Mouse (Mus musculus) liver, embryonic 15.5 days (tissue): ENCODE data around the gene Rbms3. TPM values are rescaled to one million over a fixed set of nuclear protein-coding genes. Genes with fewer than 3 reads are reported as not detected.

Source experiments
- ATAC-seq: fragments of 200-750 bp; cut with Nextera tagmentation; 2 replicates; pipeline ENCODE4 v1.8.0; 2017; ENCODE audit warnings: moderate number of reproducible peaks, mild to moderate bottlenecking, moderate library complexity; ENCODE audit not compliant: insufficient read depth
- H3K27ac ChIP-seq: fragments of 300-500 bp; sonication (generic); replicated peaks from 2 replicates; pipeline ENCODE4 v1.5.1; 2015; ENCODE audit warnings: mild to moderate bottlenecking, inconsistent platforms
- H3K27me3 ChIP-seq: fragments of 300-500 bp; sonication (generic); 2 replicates; pipeline ENCODE4 v1.6.1; 2015; ENCODE audit warnings: mild to moderate bottlenecking, inconsistent platforms
- H3K36me3 ChIP-seq: fragments of 300-500 bp; sonication (generic); replicated peaks from 2 replicates; pipeline ENCODE4 v1.6.1; 2015; ENCODE audit warnings: moderate library complexity, mild to moderate bottlenecking, inconsistent platforms
- H3K4me1 ChIP-seq: fragments of 300-500 bp; sonication (generic); replicated peaks from 2 replicates; pipeline ENCODE4 v1.6.1; 2015; ENCODE audit warnings: inconsistent platforms
- H3K4me2 ChIP-seq: fragments of 300-500 bp; sonication (generic); 2 replicates; pipeline ENCODE4 v1.6.1; 2015; ENCODE audit warnings: moderate library complexity, mild to moderate bottlenecking, inconsistent platforms
- H3K4me3 ChIP-seq: fragments of 300-500 bp; sonication (generic); replicated peaks from 2 replicates; pipeline ENCODE4 v1.5.1; 2015; ENCODE audit warnings: mild to moderate bottlenecking, inconsistent platforms
- H3K9ac ChIP-seq: fragments of 300-500 bp; sonication (generic); 2 replicates; pipeline ENCODE4 v1.6.1; 2015; ENCODE audit warnings: moderate library complexity, mild to moderate bottlenecking, inconsistent platforms
- H3K9me3 ChIP-seq: fragments of 300-500 bp; sonication (generic); replicated peaks from 2 replicates; pipeline ENCODE4 v1.6.1; 2016; ENCODE audit warnings: inconsistent platforms
- WGBS: fragments of 180-500 bp; shearing (Covaris S2); methylation state at CpG from one replicate; pipeline ENCODE4 v1.1.7; 2015; ENCODE audit warnings: mixed read lengths; ENCODE audit not compliant: insufficient replicate concordance; 5-methylcytosine and 5-hydroxymethylcytosine counted together
- polyA plus RNA-seq: library from polyadenylated mRNA; unstranded; fragments of >200 nt; fragmentation: Nextera tagmentation; extraction: Ambion mirVana; gene quantifications from 2 replicates; pipeline ENCODE4 v1.2.1, GENCODE M21; 2015

Rbms3 gene
- polyA plus RNA-seq, 1 experiment from 2014 or later = 3.0 TPM

GRCm38 (mm10) chr9:117093551-117093950 lies 536.2 kb downstream of the Rbms3 start:
- H3K36me3 ChIP-seq = no peaks in the 10 kb centered on the region
- H3K27ac ChIP-seq = no peak overlapping the region
- no peak overlapping the region for H3K9ac ChIP-seq
- H3K4me1 ChIP-seq = no peaks in the 10 kb centered on the region
- H3K9me3 ChIP-seq = no peaks in the 10 kb centered on the region
- no peak for ATAC-seq
- no peak overlapping the region for H3K4me3 ChIP-seq
- no peaks in the 10 kb centered on the region for H3K27me3 ChIP-seq
- 63% methylated on average over 6 of the region's 6 CpGs for WGBS
- H3K4me2 ChIP-seq = no peak overlapping the region

- Histone ChIP-seq H3K27ac (no peak overlapping the region), H3K36me3 (no peaks in the 10 kb centered on the region), H3K4me3 (no peak overlapping the region), H3K9ac (no peak overlapping the region), H3K27me3 (no peaks in the 10 kb centered on the region), H3K4me2 (no peak overlapping the region), H3K9me3 (no peaks in the 10 kb centered on the region), H3K4me1 (no peaks in the 10 kb centered on the region)
- no peak for ATAC-seq
- 72% methylated on average over 8 of the region's 8 CpGs for WGBS
Observed at GRCm38 (mm10) chr9:117092177-117092555, 537.5 kb downstream of the Rbms3 start.

- no peak overlapping the region for H3K4me3 ChIP-seq
- ATAC-seq = no peak
- H3K4me1 ChIP-seq = no peaks in the 10 kb centered on the region
- H3K27me3 ChIP-seq = no peaks in the 10 kb centered on the region
- H3K4me2 ChIP-seq = no peak overlapping the region
- WGBS = 59% methylated on average over 9 of the region's 9 CpGs
- no peak overlapping the region for H3K9ac ChIP-seq
- no peaks in the 10 kb centered on the region for H3K36me3 ChIP-seq
- no peaks in the 10 kb centered on the region for H3K9me3 ChIP-seq
- no peak overlapping the region for H3K27ac ChIP-seq
Observed at GRCm38 (mm10) chr9:117091253-117092176, 538.2 kb downstream of the Rbms3 start.

GRCm38 (mm10) chr9:117089409-117090147 lies 540.1 kb downstream of the Rbms3 start:
- H3K27ac ChIP-seq = no peak overlapping the region
- H3K4me1 ChIP-seq = no peaks in the 10 kb centered on the region

GRCm38 (mm10) chr9:117088309-117088708 lies 541.4 kb downstream of the Rbms3 start:
- WGBS = 76% methylated on average over 6 of the region's 6 CpGs
- H3K4me1 ChIP-seq = no peaks in the 10 kb centered on the region
- H3K27me3 ChIP-seq = no peaks in the 10 kb centered on the region
- no peak overlapping the region for H3K4me2 ChIP-seq
- no peaks in the 10 kb centered on the region for H3K36me3 ChIP-seq
- no peak for ATAC-seq
- no peak overlapping the region for H3K4me3 ChIP-seq
- no peaks in the 10 kb centered on the region for H3K9me3 ChIP-seq
- H3K27ac ChIP-seq = no peak overlapping the region
- H3K9ac ChIP-seq = no peak overlapping the region

More at GRCm38 (mm10) chr9:117089409-117090147, 540.1 kb downstream of the Rbms3 start:
- Histone ChIP-seq H3K9ac (no peak overlapping the region), H3K27me3 (no peaks in the 10 kb centered on the region), H3K4me2 (no peak overlapping the region), H3K9me3 (no peaks in the 10 kb centered on the region), H3K4me3 (no peak overlapping the region), H3K36me3 (no peaks in the 10 kb centered on the region)
- ATAC-seq = no peak
- WGBS = 68% methylated on average over 12 of the region's 12 CpGs

- H3K4me1 ChIP-seq = no peaks in the 10 kb centered on the region
- no peak overlapping the region for H3K27ac ChIP-seq
Observed at GRCm38 (mm10) chr9:117085706-117086105, 544.0 kb downstream of the Rbms3 start.

GRCm38 (mm10) chr9:117084471-117084870 lies 545.2 kb downstream of the Rbms3 start:
- Histone ChIP-seq H3K36me3 (no peaks in the 10 kb centered on the region), H3K27ac (no peak overlapping the region), H3K27me3 (no peaks in the 10 kb centered on the region), H3K4me3 (no peak overlapping the region), H3K4me1 (no peaks in the 10 kb centered on the region), H3K4me2 (no peak overlapping the region), H3K9ac (no peak overlapping the region), H3K9me3 (no peaks in the 10 kb centered on the region)
- WGBS = 92% methylated on average over 2 of the region's 2 CpGs
- ATAC-seq = no peak

More at GRCm38 (mm10) chr9:117085706-117086105, 544.0 kb downstream of the Rbms3 start:
- Histone ChIP-seq H3K4me2 (no peak overlapping the region), H3K9ac (no peak overlapping the region), H3K9me3 (no peaks in the 10 kb centered on the region), H3K27me3 (no peaks in the 10 kb centered on the region), H3K4me3 (no peak overlapping the region), H3K36me3 (no peaks in the 10 kb centered on the region)
- 78% methylated on average over 9 of the region's 9 CpGs for WGBS
- ATAC-seq = no peak

GRCm38 (mm10) chr9:117079471-117079870 lies 550.2 kb downstream of the Rbms3 start:
- Histone ChIP-seq H3K9ac (no peak overlapping the region), H3K4me3 (no peak overlapping the region), H3K9me3 (no peaks in the 10 kb centered on the region), H3K27ac (no peak overlapping the region), H3K4me1 (no peaks in the 10 kb centered on the region), H3K4me2 (no peak overlapping the region), H3K27me3 (no peaks in the 10 kb centered on the region), H3K36me3 (no peaks in the 10 kb centered on the region)
- no peak for ATAC-seq
- 74% methylated on average over 8 of the region's 8 CpGs for WGBS

- Histone ChIP-seq H3K9me3 (no peaks in the 10 kb centered on the region), H3K4me2 (no peak overlapping the region), H3K4me3 (no peak overlapping the region), H3K4me1 (no peaks in the 10 kb centered on the region), H3K36me3 (no peaks in the 10 kb centered on the region), H3K27ac (no peak overlapping the region), H3K9ac (no peak overlapping the region), H3K27me3 (no peaks in the 10 kb centered on the region)
- 45% methylated on average over 7 of the region's 7 CpGs for WGBS
- ATAC-seq = no peak
Observed at GRCm38 (mm10) chr9:117077548-117077947, 552.2 kb downstream of the Rbms3 start.

GRCm38 (mm10) chr9:117076785-117077184 lies 552.9 kb downstream of the Rbms3 start:
- WGBS = 22% methylated on average over 8 of the region's 8 CpGs

GRCm38 (mm10) chr9:117072433-117073099 lies 557.1 kb downstream of the Rbms3 start:
- ATAC-seq = no peak
- WGBS = 32% methylated on average over 2 of the region's 2 CpGs
- no peak overlapping the region for H3K4me2 ChIP-seq

More at GRCm38 (mm10) chr9:117076785-117077184, 552.9 kb downstream of the Rbms3 start:
- no peaks in the 10 kb centered on the region for H3K9me3 ChIP-seq
- H3K4me1 ChIP-seq = no peaks in the 10 kb centered on the region
- H3K9ac ChIP-seq = no peak overlapping the region
- no peak for ATAC-seq
- H3K4me2 ChIP-seq = no peak overlapping the region
- H3K4me3 ChIP-seq = no peak overlapping the region
- H3K27ac ChIP-seq = no peak overlapping the region
- no peaks in the 10 kb centered on the region for H3K36me3 ChIP-seq
- H3K27me3 ChIP-seq = no peaks in the 10 kb centered on the region

More at GRCm38 (mm10) chr9:117072433-117073099, 557.1 kb downstream of the Rbms3 start:
- Histone ChIP-seq H3K9me3 (no peaks in the 10 kb centered on the region), H3K4me1 (no peaks in the 10 kb centered on the region), H3K4me3 (no peak overlapping the region), H3K27me3 (no peaks in the 10 kb centered on the region), H3K27ac (no peak overlapping the region), H3K36me3 (no peaks in the 10 kb centered on the region), H3K9ac (no peak overlapping the region)
